Mouse (Mus musculus): ENCODE measurements around the gene Strip1.

The Strip1 gene

DNA sequence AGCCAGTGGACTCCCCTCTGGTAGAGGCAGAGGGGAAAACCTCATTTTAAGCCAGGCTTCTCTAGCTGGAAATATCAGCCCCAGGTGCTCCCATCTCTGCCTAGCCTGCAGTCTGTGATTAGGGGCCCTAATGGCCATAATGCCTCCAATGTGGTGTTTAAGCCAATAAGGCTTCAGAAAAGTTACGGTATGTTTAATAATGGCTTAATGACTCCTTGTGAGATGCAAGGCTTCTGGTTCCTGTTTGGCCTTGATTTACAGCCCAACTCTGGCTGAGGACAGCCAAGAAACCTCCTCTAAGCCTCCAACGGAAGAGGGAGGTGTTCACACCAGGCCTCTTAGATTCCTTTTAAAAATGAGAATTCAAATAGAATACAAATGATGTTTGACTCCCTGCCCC, 37.9 kb downstream of the Strip1 start:
- DNase-seq (ENCODE audit: low spot score in 2 of 2): no peak

DNA sequence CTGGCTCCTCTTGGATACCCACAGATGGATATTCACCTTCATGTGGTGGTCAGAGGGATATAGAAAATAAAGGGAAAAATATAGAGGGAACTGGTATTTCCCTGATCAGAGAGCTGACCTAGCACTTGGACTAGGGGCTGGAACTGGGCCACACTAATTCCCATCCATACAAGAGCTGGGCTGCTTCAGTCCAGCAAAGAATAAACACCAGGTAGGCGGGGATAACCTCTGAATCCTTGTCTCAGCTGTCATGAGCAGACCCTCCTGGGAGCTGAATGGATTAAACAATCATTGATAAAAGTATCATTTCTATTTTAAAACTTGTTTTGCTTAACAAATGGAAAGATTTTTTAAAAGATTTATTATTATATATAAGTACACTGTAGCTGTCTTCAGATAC, 39.9 kb downstream of the Strip1 start:
- DNase-seq (ENCODE audit: low spot score in 2 of 2): no peak

DNA sequence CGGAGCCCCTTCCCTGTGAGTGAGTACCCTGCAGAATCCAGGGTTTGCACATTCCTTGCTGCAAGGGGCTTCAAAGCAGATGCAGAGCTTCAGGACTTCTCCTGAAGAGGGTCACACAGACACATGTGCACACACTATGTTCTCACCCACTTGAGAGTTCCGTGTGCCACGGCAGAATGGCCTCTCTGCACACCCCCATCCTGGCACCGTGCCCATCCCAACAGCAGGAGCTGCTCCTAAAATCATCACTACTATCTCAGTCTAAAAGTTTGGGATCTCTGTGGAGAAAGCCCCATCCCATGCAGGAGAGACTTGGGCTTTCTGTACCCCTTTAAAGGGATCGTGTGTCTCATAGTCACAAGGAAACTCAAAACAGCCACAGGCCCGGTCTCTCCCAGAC, 45.0 kb downstream of the Strip1 start:
- no peak for DNase-seq (ENCODE audit: low spot score in 2 of 2)

DNA sequence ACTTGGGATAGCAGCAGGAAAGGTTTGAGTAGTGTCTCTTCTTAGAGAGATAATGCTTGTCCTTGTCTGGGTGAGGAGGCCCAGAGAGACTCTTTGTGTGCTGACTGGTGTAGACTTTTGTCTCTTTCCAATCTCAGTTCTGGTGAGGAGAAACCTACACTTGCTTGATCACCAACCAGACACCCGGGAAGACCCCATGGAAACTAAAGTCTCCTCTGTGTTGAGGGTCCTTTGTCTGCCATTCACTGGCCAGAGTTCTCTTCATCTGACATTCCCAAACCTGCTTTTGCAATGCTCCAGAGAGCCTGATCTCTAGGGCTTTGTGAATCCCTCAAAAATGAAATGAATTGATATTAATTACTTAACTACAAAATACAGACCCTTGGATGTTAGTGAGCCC, 47.6 kb downstream of the Strip1 start:
- no peak for DNase-seq (ENCODE audit: low spot score in 2 of 2)

DNA sequence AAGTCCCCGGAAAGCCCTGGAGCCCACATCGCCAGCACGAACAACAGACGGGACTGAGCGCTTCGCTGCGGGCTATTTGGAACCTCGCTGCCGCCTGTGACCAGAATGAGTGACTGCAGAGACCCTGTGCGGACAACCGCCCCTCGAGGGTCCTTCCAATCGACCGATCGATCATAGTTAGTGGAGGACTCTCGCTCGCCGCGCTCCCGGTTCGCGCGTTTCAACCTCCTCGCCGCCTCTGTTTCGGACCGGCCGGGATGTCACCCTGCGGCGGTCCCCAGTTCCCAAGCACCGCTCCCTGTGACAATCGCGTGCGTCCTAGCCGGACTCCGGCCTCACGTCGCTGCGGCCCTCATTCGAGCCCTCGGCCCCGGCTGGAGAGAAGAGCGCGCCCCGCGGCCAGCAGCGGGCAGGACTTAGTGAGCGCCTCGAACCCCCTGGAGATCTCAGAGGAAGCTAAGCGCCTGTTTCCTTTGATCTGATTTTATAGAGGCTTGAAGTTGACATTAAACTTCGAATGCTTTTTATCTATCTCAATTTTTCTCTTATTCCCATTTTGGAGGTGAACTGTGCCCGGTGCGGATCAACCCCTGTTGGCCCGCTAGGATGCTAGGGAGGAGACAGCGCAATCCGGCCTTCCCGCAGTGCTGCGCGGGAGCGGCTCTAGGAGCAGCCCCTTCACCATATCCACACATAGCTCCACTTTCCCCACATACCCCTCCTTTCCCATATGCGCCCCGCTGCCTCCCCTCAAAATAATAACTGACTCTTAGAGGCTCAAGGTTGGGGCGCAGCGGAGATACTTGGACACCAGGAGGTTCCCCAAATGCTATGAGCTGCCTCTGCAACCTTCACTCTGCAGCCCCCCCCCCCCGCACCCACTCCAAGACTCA, 48.4 kb downstream of the Strip1 start:
- DNase-seq (ENCODE audit: low spot score in 2 of 2): no peak

DNA sequence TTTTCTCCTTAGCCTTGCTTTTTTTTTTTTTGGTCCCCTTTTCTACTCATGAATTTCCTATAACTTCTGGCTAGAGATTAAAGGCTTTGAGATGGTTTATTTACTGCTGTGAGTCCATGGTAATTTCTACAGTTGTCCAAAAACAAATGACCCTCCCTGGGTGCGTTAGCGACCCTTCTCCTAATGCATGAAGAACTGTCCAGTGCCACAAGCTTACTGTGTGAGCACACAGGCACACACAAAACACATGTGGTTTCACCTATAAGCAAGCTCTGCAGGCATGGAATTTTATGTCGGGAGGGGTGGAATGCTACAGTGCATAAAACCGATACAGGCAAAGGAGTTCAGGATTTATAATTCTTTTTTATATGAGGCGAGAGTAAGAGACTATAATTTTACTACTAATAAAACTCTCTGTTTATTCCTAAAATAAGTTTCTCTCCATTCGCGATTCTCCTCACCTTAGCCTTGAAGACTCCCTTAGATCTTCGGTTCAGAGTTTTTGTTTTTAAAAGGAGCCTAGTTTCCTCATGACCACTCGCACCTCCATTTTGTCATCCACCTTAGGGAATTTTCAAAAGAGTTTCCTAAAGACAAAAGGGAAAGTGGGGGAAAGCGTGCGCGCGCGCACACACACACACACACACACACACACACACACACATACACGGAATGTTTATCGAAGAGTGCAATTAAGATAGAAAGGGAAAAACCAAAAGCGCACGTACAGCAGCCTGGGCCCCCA, 49.2 kb downstream of the Strip1 start:
- DNase-seq (ENCODE audit: low spot score in 2 of 2): no peak

DNA sequence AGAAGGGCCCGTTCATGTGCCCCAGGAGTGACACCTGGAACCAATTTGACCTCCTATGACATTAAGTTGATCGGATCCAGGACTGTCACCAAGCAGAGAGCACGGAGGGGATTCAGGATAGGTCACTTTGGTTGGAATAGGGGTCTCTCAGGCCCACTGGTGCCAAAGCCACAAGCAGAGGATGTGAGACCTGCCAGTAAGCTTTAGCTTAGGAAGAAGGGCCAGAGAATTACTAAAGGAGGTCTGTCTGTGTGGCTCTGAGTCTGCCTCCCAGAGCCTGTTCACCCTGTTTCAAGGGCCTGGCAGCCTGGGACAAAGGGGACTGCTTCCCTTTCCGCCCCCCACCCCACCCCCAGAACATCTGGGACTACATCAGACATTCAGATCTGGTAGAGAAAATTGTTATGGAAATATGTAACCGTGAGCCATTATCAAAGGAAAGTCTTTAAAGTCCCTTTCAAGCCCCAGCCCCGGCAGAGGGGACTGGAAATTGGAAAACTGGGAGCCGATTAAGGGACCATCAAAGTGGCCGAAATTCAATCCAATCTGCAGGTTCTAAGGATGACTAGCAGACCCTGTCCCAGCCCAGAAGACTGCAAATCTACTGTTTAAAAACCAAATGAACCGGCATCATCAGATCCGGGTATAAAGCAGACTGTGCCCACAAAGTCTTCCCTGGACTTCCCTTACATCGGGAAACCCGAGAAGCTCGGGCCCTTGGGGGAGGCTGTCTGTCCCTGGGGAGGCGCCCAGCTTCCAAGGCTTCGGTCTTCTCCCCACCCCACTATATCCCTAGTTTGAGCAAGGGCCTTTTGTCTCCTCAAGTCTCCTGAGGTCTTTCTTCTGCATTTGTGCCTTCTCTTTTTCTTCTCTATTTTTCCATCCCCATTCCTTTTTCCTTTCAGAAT, 50.1 kb downstream of the Strip1 start:
- no peak for DNase-seq (ENCODE audit: low spot score in 2 of 2)

DNA sequence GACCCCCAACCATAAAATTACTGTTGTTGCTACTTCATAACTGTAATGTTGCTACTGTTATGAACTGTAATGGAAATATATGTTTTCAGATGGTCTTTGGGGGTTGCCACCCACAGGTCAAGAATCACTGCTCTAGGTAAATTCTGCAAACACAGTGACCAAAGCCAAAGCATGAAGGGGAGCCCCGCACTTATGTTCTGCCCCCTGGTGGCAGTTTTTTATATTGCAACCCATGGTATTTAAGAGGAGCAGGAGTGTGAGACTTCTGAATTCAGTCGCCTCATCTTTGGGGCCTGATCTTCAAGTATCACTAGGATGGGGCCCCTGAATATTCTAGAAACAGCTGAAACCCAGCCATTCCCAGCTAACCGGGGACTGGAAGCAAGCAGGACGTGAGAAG, 52.0 kb downstream of the Strip1 start:
- peak in 1 of 2 experiments; percentile 50 for DNase-seq (ENCODE audit: low spot score in 2 of 2)

DNA sequence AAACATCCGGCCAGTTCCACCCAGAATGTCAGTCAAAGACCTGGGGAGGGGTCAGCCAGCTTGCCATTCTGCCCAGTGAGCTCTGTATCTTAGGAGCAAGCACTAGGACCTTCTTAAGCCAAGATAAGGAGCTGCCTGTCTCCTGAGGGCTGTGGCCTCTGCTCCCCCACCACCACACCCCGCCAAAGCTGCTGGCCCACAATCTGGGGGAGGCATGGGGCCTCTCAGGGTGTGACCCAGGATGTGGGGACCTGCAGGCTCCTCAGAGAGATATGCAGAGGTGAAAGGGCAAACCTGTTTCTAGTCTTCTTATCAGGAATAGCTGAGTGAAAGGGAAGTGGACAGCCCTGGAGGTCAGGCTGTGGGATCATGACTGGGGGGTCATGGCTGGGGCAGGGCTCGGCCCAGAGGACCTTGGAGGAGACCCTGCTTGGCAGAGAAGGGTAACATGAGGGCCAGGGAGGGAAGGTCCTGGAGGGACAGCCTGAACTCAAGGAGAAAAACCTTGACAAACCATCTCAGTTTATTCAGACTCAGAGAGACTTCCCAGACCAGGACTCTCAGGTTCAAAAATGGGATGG, 53.6 kb downstream of the Strip1 start:
- no peak for DNase-seq (ENCODE audit: low spot score in 2 of 2)

DNA sequence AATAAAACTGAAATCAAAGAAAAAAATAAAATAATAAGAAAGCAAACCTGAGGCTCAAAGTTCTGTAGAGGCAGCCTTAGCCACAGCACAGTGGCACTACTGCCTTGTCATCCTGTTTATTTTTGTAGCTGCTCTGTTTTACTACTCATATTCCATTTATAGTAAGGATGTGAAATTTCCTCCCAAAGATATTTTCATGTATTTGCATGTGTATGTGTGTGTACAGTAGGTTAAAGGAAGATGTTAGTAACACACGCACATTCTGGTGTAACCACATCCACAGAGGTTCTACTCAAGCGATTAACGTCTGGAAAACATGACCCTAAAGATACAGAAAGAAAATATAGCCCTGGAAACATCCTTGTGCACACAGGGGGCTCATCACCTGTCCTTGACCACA, 54.7 kb downstream of the Strip1 start:
- no peak for DNase-seq (ENCODE audit: low spot score in 2 of 2)

DNA sequence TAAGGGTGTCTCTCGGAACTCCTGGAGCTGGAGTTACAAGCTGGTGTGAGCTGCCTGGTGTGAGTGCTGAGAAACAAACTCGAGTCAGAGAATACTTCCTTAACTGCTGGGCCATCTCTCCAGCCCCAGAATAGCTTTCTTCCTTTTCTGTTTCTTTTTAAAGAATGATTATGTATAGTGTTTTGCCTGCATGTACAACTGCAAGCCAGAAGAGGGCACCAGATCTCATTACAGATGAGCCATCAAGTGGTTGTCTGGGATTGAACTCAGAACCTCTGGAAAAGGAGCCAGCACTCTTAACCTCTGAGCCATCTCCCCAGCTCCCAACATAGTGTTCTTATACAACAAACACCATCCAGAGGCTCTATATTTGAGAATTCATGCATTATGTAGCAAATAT, 60.3 kb downstream of the Strip1 start:
- DNase-seq (ENCODE audit: low spot score in 2 of 2): no peak

DNA sequence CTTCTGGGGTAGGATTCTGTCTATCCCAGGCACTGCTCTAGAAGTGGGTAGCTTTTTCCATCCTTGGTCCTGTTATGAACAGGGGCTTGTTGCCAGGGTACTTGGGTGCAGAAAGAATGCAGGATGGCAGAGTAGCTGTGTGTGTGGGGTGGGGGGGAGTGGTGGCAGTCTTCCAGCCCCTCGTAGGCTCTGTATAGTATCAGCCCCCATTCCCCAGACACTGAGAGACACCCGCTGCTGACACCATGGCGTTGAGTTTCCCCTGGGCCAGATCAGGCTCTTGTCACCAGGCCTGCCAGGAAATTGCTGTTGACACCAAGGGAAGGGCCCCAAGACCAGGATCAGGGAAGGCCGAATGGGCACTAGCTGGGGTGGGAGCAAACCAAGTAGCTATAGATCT, 62.8 kb downstream of the Strip1 start:
- DNase-seq (ENCODE audit: low spot score in 2 of 2): no peak

DNA sequence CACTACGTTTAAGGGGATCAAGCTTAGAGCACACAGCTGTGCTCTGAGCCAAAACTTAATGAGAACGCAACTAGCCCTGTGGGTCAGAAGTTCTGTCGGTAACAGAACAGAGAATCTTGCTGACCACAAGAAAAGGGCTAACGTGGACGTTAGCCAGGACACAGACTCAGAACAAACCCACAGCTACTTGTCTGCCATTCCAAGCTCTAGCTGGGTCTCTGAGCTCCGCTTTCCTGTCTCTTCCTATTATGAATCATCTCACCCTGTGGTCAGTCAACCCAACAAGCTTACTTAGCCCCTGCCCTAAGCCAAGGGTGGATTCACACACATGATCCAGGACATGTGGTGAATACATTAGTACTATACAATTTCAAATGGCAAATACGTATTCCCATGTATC, 63.7 kb downstream of the Strip1 start:
- DNase-seq (ENCODE audit: low spot score in 2 of 2): no peak

DNA sequence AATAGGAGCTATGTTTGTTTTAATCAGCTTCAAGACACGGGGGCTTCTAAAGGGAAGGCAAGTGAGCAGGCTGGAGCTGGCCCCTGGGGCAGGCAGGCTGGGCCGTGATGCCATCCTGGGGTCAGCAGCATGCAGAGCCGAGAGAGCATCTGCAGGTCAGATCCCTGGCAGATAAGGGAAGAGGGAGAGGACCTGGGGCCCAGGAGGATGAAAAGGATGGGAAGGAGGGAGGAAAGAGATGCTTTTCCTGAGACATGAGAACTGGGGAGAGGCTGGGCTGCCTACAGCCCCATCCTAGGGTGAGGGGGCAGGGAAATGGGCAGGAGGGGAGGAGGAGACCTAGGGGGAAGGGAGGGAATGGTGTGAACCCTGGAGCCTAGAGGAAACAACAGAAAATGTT, 66.2 kb downstream of the Strip1 start:
- no peak for DNase-seq (ENCODE audit: low spot score in 2 of 2)

DNA sequence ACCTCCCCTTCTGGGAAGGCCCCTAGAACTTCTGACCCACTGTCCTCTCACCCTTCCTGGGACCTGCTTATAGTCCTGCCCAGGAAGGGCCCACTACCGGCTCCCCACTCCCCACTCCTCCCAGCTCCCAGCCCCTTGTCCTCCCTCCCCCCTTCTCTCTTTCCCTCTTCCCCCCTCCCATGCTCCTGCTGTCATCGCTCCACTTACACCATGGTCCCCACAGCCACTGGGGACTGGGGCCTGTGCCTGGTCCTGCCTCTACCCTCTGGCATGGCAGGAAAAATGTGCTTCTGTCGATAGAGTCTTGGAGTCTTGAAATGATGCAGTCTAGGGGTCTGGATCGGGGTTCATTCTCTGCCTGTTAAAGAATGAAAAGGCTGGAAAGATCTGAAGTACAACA, 67.6 kb downstream of the Strip1 start:
- DNase-seq (ENCODE audit: low spot score in 2 of 2): no peak

DNA sequence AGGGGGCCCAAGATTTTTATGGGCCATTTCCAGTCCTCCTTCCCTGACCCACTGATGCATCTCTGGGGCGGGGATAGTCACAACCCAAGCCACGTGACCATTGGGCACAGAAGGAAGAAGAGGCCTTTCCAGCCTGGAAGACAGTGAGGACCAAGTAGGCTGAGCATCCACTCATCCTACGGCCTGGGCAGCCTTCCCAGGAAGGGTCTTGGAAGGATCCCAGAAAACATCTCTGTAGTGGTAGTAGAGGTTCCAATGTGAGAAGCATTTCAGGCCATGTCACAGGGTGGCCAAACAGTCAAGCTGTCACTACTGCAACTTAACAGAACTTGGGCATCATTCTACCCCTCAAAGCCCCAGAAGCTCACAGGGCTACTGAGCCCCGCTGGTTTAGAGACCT, 68.9 kb downstream of the Strip1 start:
- DNase-seq (ENCODE audit: low spot score in 2 of 2): no peak
